Mouse (Mus musculus) gonadal fat pad, adult 2 months (tissue): ENCODE data around the gene Taf15. TPM values are rescaled to one million over a fixed set of nuclear protein-coding genes. Genes with fewer than 3 reads are reported as not detected.

ENCODE experiments used
- DNase-seq: peaks from one replicate; pipeline ENCODE4 v3.0.0-alpha.2; 2012; ENCODE audit warnings: low read depth
- polyA plus RNA-seq: library from polyadenylated mRNA; depleted of rRNA; stranded (reverse); fragments of >200 nt; gene quantifications from 2 replicates; pipeline ENCODE4 v1.2.3, GENCODE M21; 2012; rRNA removed

Gene Taf15
- 9.0 and 13.5 TPM in 2 replicates for polyA plus RNA-seq

- DNase-seq: peak; percentile 88
These were observed at the start of gene Taf15 for GRCm38 (mm10) chr11:83472324-83473234. TSS of gene Taf15 (plus strand) at chr11:83473086.

DNA sequence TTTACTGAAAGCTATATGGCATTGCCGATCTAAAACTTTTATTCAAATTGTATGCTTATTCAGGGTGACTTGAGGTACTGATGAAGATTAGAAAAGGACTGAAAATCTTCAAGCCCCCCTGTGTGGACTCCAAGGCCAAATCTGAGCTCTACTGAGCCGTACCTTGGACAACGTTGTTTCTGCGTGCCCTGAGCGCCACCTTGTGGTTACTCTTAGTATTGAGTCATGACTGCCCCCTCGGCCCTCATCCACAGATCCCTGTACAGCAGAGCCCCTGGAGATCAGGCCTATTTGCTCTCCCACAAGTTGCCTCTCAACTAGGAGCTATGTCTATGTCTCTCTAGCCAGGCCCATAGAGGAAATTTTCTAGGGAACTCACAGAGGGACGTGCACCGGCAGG lies 48.2 kb upstream of the Taf15 start:
- DNase-seq: no peak

- DNase-seq: no peak
These were observed 45.9 kb upstream of the Taf15 start for GRCm38 (mm10) chr11:83426964-83427363.

DNA sequence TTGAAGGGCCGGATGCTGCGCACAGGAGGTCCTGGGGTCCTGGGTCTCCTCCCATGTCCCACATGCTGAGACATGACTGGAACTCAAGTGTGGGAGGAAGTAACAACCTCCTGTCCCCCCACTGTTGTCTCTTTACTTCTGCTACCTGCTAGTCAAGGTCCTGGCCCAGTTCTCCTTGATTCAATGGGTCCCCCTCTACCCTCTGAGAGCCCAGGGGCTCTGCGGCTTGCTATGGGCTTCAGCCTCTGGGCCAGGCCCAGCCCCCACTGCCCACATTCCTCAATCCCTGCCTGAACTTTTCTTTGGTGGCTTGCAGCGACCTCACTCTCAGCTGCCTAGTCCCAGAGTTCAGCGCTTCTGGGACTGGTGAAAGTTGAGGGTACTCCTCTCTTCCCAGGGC lies 43.5 kb upstream of the Taf15 start, which contains the start of gene Gas2l2:
Gene Gas2l2 (minus strand): TSS at position 101 of the 400 bp plus-strand sequence.
- DNase-seq: no peak

DNA sequence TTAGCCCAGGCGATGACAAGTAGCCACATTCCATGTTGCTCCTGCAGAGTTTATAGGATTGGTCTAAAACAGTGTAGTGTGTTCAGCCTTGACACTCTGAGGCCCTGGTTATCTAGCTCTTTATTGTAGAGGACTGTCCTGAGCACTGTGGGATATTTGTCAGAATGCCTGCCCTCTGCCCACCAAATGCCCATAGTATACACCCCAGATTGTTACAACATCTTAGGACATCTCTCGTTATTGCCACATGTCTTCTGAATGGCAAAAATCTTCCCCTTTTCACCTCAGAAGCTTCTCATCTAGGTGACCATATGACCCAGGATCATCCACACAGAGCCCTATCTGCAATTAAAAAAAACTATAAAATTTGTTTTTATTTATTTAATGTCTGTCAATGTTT lies 40.4 kb upstream of the Taf15 start:
- no peak for DNase-seq

- DNase-seq: no peak
These were observed 35.5 kb upstream of the Taf15 start, which contains the start of gene 1700020L24Rik for GRCm38 (mm10) chr11:83437377-83437776. TSS of gene 1700020L24Rik (plus strand) at chr11:83437677.

- no peak for DNase-seq
These were observed 33.3 kb upstream of the Taf15 start for GRCm38 (mm10) chr11:83439426-83440060.

- peak; percentile 47 for DNase-seq
These were observed 32.5 kb upstream of the Taf15 start for GRCm38 (mm10) chr11:83440081-83441064.

DNA sequence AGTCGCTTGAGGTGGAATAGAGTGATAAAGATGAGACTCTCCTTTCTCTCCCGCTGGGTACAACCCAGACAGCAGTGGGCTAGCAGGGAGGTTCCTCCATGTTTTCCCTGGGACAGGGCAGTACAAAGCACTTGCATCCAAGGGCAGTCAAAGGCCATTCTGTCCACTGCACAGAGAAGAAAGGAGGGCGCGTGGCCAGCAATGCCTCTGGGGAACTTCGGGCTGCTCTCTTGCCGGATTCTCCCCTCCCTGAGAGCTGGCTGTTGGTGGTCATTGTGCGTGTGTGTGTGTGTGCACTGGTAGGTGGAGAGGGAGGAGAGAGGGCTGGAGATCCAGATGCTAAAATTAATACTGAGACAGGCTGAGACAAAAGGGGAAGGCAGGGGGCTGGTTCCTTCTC lies 31.7 kb upstream of the Taf15 start:
- no peak for DNase-seq

- DNase-seq: no peak
These were observed 30.2 kb upstream of the Taf15 start for GRCm38 (mm10) chr11:83442596-83443267.

DNA sequence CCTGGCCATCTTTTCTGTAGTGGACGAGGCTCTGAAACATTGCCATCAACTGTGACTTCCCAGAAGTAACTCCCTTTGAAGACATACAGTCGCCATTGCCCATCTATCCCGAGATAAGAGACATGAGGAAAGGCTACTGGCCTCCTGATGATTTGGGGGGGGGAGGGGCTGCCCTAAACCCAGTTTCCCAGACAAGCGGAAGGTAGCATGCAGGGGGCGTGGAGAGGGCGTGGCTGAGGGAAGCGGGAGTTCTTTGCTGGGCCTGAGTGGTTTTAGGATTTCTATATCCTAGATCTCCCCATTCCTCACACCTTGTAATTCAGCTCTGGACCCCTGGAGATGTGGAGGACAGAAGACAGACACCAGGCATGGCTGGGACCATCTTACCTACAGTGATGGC lies 29.1 kb upstream of the Taf15 start:
- DNase-seq: no peak

DNA sequence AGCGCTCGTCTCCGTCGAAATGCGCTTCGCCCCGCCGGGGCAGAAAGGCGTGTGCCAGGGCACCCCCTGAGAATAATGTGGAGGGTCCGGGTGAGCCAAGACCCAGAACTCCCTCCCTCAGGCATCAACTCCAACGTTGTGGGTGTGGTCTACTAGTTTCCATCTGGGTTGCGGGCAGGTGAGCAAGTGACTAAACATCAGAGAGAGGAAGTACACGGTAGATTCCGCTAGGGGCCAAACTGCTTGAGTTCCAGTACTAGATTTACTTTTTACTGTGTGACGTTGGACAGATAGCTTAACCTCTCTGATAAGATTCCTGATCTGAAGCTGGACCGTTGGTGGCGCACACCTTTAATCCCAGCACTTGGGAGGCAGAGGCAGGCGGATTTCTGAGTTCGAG lies 27.9 kb upstream of the Taf15 start:
- DNase-seq: no peak

DNA sequence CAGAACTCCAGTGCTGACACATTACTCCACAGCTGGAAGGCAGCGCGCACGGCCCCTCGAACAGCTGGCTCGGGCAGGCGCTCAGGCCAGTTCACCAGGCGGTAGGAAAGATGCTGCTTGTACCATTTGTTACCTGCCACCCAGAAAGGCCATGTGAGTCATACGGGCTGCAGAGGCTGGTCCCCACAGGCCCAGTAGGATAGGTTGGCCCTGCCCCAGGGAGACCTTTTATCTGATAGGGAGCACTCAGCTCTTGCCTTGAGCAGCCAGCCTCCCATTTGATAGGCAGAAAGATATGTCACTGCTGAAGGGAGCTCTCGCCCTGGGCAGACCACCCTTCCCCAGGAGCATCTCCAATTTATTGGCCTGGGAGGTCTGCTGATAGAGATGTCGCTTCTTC lies 25.3 kb upstream of the Taf15 start:
- no peak for DNase-seq

- no peak for DNase-seq
These were observed 24.6 kb upstream of the Taf15 start for GRCm38 (mm10) chr11:83448021-83448926.

- DNase-seq: no peak
These were observed 24.0 kb upstream of the Taf15 start for GRCm38 (mm10) chr11:83448927-83449236.

GRCm38 (mm10) chr11:83449298-83449697 lies 23.6 kb upstream of the Taf15 start:
- DNase-seq: no peak

DNA sequence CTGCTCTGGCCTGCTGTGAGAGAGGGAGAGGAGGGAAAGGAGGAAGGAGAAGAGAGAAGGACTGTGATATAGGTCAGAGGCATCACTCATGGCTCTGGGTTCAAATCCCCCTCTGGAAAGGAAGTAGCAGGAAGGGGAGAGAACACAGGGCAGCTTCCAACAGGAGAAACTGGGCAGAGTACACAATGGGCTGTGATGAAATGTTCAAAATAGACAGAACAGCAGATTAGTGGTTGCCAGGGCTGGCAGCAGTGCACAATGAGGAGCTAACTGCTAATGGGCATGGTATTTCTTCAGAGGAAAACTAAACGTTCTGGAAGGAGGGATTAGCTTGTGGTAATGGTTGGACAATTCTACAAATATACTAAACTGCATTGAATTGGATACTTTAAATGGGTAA lies 22.3 kb upstream of the Taf15 start:
- no peak for DNase-seq

DNA sequence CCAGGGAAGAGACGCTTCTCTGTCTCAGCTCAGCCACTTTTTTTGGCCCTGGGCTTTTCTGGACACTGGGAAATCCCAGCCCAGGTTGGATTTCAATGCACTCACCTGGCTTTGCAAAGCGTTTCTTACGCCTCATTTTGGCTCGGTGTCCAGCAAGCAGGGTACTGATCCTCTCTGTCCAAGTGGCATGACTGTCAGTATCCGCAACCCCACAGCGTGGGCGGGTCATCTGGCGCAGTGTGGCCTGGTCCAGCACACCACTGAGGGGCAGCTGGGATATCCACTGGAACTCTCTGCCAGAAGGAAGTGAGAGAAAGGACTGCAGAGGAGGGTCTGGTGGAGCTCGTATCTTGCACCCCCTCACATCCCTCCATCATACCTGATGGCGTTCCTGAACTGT lies 21.6 kb upstream of the Taf15 start:
- no peak for DNase-seq

DNA sequence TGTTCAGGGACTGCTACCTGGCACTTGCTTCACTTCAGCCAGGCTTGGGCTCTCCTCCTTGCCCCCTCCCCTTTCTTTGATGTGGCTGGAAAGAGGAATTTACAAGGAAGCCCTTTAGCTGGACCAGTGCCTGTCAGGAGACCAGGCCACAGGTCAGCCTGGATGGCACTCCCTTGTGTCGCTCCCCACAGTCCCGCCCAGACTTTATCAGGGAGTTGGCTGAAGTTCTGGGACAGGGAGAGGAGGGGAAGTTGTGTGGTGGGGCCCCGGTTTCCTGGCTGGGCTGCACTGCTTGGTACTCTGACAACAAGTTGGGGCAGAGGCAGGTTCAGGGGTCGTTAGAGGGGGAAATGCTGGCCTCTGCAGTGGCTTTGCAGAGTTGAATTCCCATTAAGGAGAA lies 18.3 kb upstream of the Taf15 start:
- no peak for DNase-seq

- no peak for DNase-seq
These were observed 17.3 kb upstream of the Taf15 start for GRCm38 (mm10) chr11:83455608-83456007.
